Mouse (Mus musculus) forebrain, embryonic 14.5 days (tissue): Measurements from ENCODE around the gene Otop2. TPM values are rescaled to one million over a fixed set of nuclear protein-coding genes. Genes with fewer than 3 reads are reported as not detected.

Experiments used
- ATAC-seq: fragments of 200-750 bp; cut with Nextera tagmentation; 2 replicates; pipeline ENCODE4 v1.8.0; 2017; ENCODE audit warnings: mild to moderate bottlenecking, moderate library complexity
- DNase-seq: peaks from one replicate; pipeline ENCODE4 v3.0.0-alpha.2; 2015; ENCODE audit warnings: low spot score
- H3K27ac ChIP-seq: fragments of 300-500 bp; sonication (generic); 2 replicates; pipeline ENCODE4 v1.5.1; 2014; ENCODE audit warnings: low read depth, mild to moderate bottlenecking, control low read depth, low read length, moderate library complexity
- H3K27me3 ChIP-seq: fragments of 300-500 bp; sonication (generic); replicated peaks from 2 replicates; pipeline ENCODE4 v1.6.1; 2014; ENCODE audit warnings: low read length, control low read depth, mixed read lengths; ENCODE audit not compliant: control insufficient read depth, insufficient read depth
- H3K36me3 ChIP-seq: fragments of 300-500 bp; sonication (generic); 2 replicates; pipeline ENCODE4 v1.6.1; 2014; ENCODE audit warnings: low read length, control low read depth; ENCODE audit not compliant: control insufficient read depth, insufficient read depth
- H3K4me1 ChIP-seq: fragments of 300-500 bp; sonication (generic); 2 replicates; pipeline ENCODE4 v1.6.1; 2014; ENCODE audit warnings: antibody characterized with exemption, low read length, control low read depth; ENCODE audit not compliant: control insufficient read depth, insufficient read depth
- H3K4me2 ChIP-seq: fragments of 300-500 bp; sonication (generic); 2 replicates; pipeline ENCODE4 v1.6.1; 2014; ENCODE audit warnings: mild to moderate bottlenecking, control low read depth, low read length
- H3K4me3 ChIP-seq: fragments of 300-500 bp; sonication (generic); 2 replicates; pipeline ENCODE4 v1.5.1; 2014; ENCODE audit warnings: low read depth, low read length, control low read depth
- H3K9ac ChIP-seq: fragments of 300-500 bp; sonication (generic); 2 replicates; pipeline ENCODE4 v1.6.1; 2014; ENCODE audit warnings: mild to moderate bottlenecking, low read length, control low read depth, moderate library complexity
- H3K9me3 ChIP-seq: fragments of 300-500 bp; sonication (generic); replicated peaks from 2 replicates; pipeline ENCODE4 v1.6.1; 2016; ENCODE audit warnings: low read length, control low read depth, mixed read lengths; ENCODE audit not compliant: control insufficient read depth
- WGBS: fragments of 180-500 bp; shearing (Covaris S2); extraction: QIAGEN DNeasy Blood & Tissue Kit; methylation state at CpG from one replicate; pipeline ENCODE4 v1.1.7; 2014; 5-methylcytosine and 5-hydroxymethylcytosine counted together
- polyA plus RNA-seq: library from polyadenylated mRNA; unstranded; fragments of >200 nt; fragmentation: Nextera tagmentation; extraction: Ambion mirVana; gene quantifications from 2 replicates; pipeline ENCODE4 v1.2.1, GENCODE M21; 2014

Gene Otop2
- polyA plus RNA-seq, 1 experiment from 2014 or later, result not detected

DNA sequence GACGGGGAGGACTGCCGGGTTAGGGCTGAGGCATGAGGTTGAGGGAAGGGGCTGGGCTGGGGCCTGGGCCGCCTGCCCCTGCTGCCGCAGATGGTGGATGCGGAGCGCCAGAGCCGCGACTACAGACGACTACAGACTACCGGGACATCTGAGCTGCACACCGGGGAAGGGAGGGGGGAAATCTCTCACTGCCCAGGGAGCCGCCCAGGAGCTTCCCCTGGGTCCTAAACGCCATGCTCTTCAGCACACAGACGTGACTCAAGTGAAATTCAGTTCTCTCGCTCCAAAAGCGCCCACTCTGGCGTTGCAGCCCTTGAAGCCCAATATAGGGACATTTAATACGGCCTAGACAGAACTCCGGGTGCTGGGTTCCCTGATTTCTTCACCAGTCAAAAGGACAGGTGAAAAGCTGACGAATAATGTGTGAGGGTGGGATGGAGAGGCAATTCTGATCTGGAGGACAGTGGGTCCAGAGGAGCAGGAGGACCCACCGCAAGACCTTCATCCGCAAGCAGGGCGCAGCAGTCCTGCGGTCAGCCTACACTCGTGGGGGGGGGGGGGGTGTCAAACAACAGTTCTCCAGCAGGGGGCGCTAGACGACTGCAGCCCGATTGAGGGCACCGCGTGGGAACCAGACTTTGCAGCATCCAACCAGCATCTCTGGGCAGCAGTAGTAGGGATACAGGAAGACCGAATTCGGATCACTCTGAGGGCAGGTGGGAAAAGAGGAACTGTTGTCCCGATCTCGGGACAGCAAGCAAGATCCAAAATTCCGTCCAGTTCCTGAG, 15.1 kb downstream of the Otop2 start, which contains the start of gene Ush1g:
TSS of gene Ush1g (minus strand) at position 136 of the 788 bp plus-strand sequence.
- 0 out of 2 replicates have a peak within 1 kb of the TSS, but pooled peaks have one; percentile 1 for H3K4me3 ChIP-seq
- no peak within 1 kb of the TSS for H3K27ac ChIP-seq
- no peaks in the 10 kb centered on the region for H3K9me3 ChIP-seq
- peak; percentile 60 for ATAC-seq
- no peaks in the 10 kb centered on the region for H3K4me1 ChIP-seq
- H3K27me3 ChIP-seq, result peaks cover 78% of the 10 kb centered on the region
- peak within 1 kb of the TSS; percentile 13; the same call in 1 of the 2 replicates for H3K9ac ChIP-seq
- 4% methylated on average over 32 of the region's 35 CpGs for WGBS
- H3K36me3 ChIP-seq, result no peaks in the 10 kb centered on the region
- DNase-seq, result peak; percentile 70
- peak within 1 kb of the TSS; percentile 24 for H3K4me2 ChIP-seq

DNA sequence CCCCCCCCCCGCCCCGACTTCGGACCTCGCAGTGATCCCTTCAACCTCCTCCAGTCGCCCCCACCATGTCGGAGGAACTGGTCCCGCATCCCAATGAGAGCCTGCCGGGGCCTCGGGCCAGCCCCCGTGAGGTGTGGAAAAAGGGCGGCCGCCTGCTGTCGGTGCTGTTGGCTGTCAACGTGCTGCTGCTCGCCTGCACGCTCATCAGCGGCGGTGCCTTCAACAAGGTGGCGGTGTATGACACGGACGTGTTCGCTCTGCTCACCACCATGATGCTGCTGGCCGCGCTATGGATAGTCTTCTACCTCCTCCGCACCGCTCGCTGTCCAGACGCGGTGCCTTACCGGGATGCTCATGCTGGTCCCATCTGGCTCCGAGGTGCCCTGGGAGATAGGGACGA, 16.4 kb downstream of the Otop2 start:
- Histone ChIP-seq H3K9me3 (no peaks in the 10 kb centered on the region), H3K4me2 (no peak overlapping the region), H3K4me1 (no peaks in the 10 kb centered on the region), H3K36me3 (no peaks in the 10 kb centered on the region), H3K9ac (no peak overlapping the region), H3K27ac (no peak overlapping the region), H3K27me3 (peaks cover 66% of the 10 kb centered on the region), H3K4me3 (no peak overlapping the region)
- ATAC-seq, result no peak
- DNase-seq, result peak; percentile 33
- 22% methylated on average over 32 of the region's 32 CpGs for WGBS

DNA sequence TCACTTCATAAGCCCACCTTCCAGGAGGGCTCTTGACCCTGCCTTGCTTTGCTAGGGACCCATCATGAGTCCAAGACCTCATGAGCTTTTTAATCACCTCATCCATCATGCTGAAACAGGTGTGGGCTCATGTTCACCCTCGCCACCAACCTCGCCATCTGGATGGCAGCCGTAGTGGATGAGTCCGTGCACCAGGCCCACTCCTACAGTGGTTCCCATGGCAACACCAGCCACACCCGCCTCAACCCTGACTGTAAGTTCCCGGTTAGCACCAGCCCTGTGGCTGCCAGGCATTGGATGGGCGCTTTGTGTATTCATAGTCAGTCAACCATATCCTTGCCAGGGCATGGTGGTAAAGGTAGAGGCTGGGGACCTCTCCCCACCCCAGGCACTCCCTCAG, 19.8 kb downstream of the Otop2 start:
- H3K9ac ChIP-seq, result no peak overlapping the region
- H3K36me3 ChIP-seq, result no peaks in the 10 kb centered on the region
- H3K4me3 ChIP-seq, result no peak overlapping the region
- WGBS, result 76% methylated on average over 7 of the region's 7 CpGs
- DNase-seq (no peak), ATAC-seq (no peak)
- H3K4me1 ChIP-seq, result no peaks in the 10 kb centered on the region
- no peak overlapping the region for H3K27ac ChIP-seq
- H3K4me2 ChIP-seq, result no peak overlapping the region
- peaks cover 32% of the 10 kb centered on the region for H3K27me3 ChIP-seq
- H3K9me3 ChIP-seq, result no peaks in the 10 kb centered on the region

DNA sequence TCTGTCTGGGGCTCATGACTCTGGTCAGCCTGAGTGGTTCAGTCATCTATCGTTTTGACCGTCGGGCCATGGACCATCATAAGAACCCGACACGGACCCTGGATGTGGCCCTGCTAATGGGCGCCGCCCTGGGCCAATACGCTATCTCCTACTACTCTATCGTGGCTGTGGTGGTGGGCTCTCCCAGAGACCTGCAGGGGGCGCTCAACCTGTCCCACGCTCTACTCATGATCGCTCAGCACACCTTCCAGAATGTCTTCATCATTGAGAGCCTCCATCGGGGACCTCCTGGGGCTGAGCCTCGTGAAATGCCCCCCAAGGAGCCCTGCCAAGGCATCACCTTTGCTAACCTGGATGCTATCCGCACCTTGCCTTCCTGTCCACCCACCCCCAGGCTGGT, 22.4 kb downstream of the Otop2 start:
- Histone ChIP-seq H3K4me3 (no peak overlapping the region), H3K9ac (no peak overlapping the region), H3K9me3 (no peaks in the 10 kb centered on the region), H3K36me3 (no peaks in the 10 kb centered on the region), H3K27me3 (peaks cover 10% of the 10 kb centered on the region; the same call in 1 of the 2 replicates), H3K27ac (no peak overlapping the region), H3K4me2 (no peak overlapping the region), H3K4me1 (peaks cover 2% of the 10 kb centered on the region)
- 74% methylated on average over 15 of the region's 15 CpGs for WGBS
- ATAC-seq, result no peak
- DNase-seq, result no peak

DNA sequence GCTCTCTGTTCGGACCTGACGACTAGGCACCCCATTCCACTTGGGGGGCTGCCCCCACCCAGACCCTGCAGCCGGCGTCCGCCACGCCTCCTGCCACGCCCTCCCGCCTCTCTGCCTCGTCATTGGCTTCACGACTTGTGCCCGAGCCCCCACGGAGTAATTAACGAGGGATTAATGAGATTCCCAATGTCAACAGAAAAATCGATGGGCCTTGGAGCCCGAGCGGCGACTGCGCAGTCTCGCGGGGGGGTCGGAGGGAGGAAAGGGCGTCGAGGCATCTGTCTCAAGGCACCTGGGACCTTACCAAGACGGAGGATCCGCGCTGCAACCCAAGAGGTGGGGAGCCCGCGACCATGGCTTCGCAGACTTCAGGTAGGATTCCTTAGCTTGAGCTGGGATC, 27.6 kb downstream of the Otop2 start, which contains the start of gene Otop3:
TSS of gene Otop3 (plus strand) at position 201 of the 400 bp plus-strand sequence.
- peaks cover 22% of the 10 kb centered on the region for H3K27me3 ChIP-seq
- WGBS, result 1% methylated on average over 27 of the region's 29 CpGs

DNA sequence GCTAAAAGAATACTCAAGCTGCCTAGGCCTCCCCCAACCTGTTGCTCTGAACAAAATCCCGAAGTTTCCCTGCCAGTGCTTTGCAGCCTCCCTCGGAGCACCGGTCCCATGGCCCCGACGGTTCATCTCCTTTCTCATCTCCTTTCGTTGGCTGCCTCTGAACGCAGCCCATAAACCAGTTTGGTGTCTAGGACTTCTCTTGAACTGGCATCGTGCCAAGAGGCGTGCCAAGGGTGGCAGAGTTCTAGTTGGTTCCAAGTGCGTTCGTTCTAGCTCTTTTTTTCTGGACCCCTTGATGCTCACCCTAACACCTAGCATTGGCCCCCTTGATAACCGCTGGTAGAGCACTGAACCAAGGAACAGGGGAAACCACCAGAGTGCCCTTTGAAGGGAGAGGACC, 28.3 kb downstream of the Otop2 start:
- H3K9ac ChIP-seq, result no peak overlapping the region
- H3K27ac ChIP-seq, result no peak overlapping the region
- H3K4me3 ChIP-seq, result no peak overlapping the region
- DNase-seq (no peak), ATAC-seq (no peak)
- 51% methylated on average over 12 of the region's 12 CpGs for WGBS
- no peaks in the 10 kb centered on the region for H3K9me3 ChIP-seq
- peaks cover 9% of the 10 kb centered on the region for H3K4me1 ChIP-seq
- no peaks in the 10 kb centered on the region for H3K36me3 ChIP-seq
- peaks cover 22% of the 10 kb centered on the region for H3K27me3 ChIP-seq
- no peak overlapping the region for H3K4me2 ChIP-seq

More for the DNA sequence above, 27.6 kb downstream of the Otop2 start, which contains the start of gene Otop3:
- Histone ChIP-seq H3K9me3 (no peaks in the 10 kb centered on the region), H3K4me3 (peak within 1 kb of the TSS; percentile 12), H3K4me2 (peak within 1 kb of the TSS; percentile 50), H3K36me3 (no peaks in the 10 kb centered on the region), H3K27ac (no peak within 1 kb of the TSS), H3K4me1 (peaks cover 9% of the 10 kb centered on the region), H3K9ac (peak within 1 kb of the TSS; percentile 43)
- ATAC-seq, result no peak
- no peak for DNase-seq

DNA sequence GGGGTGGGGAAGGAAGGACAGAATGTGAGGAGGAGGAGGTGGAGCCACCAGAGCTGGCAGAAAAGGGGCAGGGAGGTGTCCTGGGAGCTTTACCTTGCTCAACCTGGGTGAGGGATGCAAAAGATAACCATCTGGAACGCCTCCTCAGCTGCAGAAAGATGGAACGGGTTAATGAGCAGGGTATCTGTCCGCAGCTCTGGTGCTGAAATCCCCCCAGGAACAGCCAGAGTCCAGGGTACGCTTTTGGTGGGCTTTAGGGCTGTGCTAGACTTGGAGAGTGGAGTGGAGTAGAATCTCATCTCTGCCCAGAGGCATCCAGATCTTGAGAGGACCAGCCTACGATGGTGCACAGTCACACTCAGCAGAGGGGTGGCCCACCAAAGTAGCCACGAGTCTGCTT, 29.2 kb downstream of the Otop2 start:
- ATAC-seq (no peak), DNase-seq (no peak)
- Histone ChIP-seq H3K36me3 (no peaks in the 10 kb centered on the region), H3K27ac (no peak overlapping the region), H3K4me1 (peaks cover 9% of the 10 kb centered on the region), H3K27me3 (peaks cover 22% of the 10 kb centered on the region), H3K9me3 (no peaks in the 10 kb centered on the region), H3K9ac (no peak overlapping the region), H3K4me2 (no peak overlapping the region), H3K4me3 (no peak overlapping the region)
- WGBS, result 22% methylated on average over 6 of the region's 6 CpGs

DNA sequence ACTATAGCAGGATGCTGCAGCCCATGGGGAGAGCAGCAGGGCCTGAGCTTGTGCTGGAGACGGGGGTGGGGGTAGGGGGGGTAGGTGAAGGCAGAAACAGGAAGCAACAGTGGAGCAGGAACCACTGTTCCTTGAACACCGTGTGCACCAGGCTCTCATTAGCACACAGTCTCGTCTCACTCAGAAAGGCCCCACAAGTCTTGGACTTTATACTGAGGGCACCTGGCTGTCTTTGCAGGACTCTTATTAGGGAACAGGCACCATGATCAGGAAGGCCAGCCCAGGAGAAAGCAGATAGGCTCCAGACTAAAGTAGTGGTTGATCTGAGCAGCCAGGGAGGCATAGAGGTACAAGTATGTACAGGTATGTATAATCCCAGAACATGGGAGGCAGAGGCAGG, 30.4 kb downstream of the Otop2 start:
- Histone ChIP-seq H3K36me3 (no peaks in the 10 kb centered on the region), H3K4me1 (peaks cover 9% of the 10 kb centered on the region), H3K4me3 (no peak overlapping the region), H3K27ac (no peak overlapping the region), H3K27me3 (peaks cover 22% of the 10 kb centered on the region), H3K9ac (no peak overlapping the region), H3K9me3 (no peaks in the 10 kb centered on the region), H3K4me2 (no peak overlapping the region)
- WGBS, result 75% methylated on average over 3 of the region's 3 CpGs
- ATAC-seq, result no peak
- no peak for DNase-seq

DNA sequence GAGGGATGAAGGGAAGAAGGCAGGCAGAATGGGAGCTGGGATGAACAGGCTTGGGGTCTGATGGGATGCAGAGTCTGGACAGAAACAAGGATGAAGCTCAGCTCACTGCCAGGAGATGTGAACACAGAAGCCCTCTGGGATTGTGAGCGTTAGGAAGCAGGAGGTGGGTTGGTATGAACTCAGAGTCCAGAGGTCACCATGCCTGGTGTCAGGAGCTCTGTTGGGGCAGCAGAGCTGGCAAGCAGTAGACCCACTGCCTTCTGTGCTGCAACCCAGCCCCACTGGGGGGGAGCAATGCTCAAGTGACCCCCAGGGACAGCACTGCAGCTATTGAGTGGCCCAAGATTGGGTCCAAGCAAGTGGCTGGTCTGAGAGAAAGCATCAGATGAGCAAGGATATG, 30.9 kb downstream of the Otop2 start:
- Histone ChIP-seq H3K4me3 (no peak overlapping the region), H3K27ac (no peak overlapping the region), H3K4me1 (peaks cover 9% of the 10 kb centered on the region), H3K4me2 (no peak overlapping the region), H3K9me3 (no peaks in the 10 kb centered on the region), H3K27me3 (peaks cover 22% of the 10 kb centered on the region), H3K36me3 (no peaks in the 10 kb centered on the region), H3K9ac (no peak overlapping the region)
- ATAC-seq (no peak), DNase-seq (no peak)
- 57% methylated on average over 1 of the region's 1 CpGs for WGBS
